Mouse (Mus musculus) T-helper 17 cell (primary cell): ENCODE results near the gene Ggact.

Experiments
- in situ Hi-C, 2 experiments: fragments of 300-600 bp; cut with MboI, MseI; formaldehyde crosslinking; loops; 1 replicate in 1 of 2; 2 replicates in 1 of 2; pipeline ENCODE4 v1.15.1; 2025; ENCODE audit warnings: high pct_unique_total_duplicates in 2 of 2

Gene Ggact

DNA sequence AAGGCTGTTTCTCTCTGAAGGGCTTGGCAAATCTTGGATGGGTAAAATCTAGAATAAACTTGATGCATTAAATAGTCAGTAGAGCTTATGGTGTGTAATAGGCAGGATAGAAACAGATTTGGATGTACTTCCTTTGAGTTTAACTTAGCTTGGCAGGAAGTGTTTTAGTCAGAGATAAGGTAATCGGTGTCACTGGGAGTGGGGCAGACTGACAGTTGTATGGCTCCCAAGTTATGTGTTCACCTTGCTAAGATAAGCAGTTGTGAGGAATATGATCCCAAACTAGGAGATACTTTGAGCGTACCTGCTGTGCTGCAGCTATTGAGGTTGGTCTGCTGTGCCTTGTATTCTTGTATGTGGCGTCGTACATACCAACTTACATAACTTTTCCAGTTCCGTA lies 147.1 kb downstream of the Ggact start:
- in situ Hi-C loops = no loop called here
